Mouse (Mus musculus): ENCODE data around the gene Dcst2.

Dcst2 gene

GRCm38 (mm10) chr3:89332013-89332412 is 29.8 kb upstream of the Dcst2 start:
- DNase-seq (ENCODE audit: low spot score): peak; percentile 59

DNA sequence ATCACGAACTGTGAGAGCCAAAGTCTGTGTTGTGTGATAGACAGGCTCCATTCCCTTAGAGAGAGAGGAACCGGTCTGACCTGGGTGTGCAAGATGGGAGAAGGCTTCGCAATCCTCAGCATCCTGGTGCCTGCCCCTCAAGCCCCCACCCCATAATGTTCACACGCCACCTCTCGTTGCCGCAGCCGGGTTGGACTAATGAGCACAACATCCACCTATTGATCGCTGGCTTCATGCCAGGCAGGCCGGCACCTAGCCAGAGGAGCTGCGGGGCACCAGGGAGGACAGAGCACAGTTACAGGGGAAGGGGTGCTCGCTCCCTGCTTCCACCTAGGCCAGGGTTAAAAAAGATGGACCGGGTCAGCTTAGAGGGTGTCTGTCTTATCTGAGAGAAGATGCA is 29.3 kb upstream of the Dcst2 start:
- DNase-seq (ENCODE audit: low spot score): peak; percentile 84

DNA sequence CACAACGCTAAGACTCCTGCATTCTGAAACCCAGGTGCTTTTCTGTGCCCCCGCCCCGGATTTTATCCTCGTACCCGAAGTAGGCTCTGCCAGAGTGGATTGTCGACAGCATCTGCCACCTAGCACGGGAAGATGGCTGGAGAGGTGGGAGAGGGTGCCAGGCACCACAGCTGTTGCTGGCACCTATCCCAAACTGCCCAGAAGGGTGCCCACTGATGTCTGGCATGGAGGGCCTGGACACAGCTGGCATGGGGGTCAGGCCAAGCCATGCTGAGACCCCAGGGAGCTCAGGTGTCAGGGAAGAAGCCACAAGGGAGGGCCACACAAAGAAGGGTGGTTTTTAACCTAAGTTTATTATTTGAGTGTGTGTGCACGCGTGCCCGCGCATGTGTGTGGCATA is 28.7 kb upstream of the Dcst2 start:
- DNase-seq (ENCODE audit: low spot score): peak; percentile 52

- DNase-seq (ENCODE audit: low spot score): no peak
These were observed 25.2 kb upstream of the Dcst2 start for GRCm38 (mm10) chr3:89336529-89336928.

- no peak for DNase-seq (ENCODE audit: low spot score)
These were observed 24.6 kb upstream of the Dcst2 start for GRCm38 (mm10) chr3:89337062-89337720.

DNA sequence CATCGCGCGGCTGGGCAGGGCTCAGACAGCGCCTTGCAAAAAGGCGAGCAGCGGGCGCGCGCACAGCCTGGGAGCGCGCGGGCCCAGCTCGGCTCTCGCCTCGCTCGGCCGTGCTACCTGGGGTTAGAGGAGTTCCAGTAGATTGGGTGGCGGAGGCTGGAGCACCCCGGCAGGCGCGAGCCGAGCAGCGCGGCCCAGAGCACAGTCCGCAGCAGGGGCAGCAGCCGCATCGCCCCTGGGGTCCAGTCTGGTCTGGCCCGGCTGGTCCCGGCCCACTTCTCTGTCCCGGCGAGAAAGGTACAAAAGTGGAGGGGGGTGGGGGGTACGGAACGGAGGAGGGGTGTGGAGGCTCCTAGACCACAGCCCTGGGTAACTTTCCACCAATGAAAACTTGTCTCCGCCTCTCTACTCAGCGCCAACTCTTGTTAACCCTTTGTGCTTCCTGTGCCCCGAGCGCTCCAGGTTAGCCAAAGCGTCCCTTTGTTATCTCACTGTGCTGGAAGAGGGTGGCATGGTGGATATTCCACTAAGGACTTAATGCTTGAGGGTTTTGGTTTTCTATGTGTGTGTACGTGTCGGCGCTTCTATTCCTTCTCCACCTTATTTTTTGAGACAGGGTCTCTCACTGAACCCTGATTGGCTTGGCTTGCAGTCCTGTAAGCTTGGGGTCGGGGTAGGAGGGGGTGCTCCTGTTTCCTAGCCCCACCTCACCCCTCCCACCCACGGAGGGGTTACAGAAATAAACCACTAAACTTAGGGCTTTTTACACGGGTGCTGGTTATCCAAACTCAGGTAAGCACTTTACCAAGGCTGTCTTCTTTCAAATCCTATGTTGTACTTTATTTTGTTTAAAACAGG is 23.8 kb upstream of the Dcst2 start, which contains the start of gene Efna4:
TSS of gene Efna4 (minus strand) at position 308 of the 858 bp plus-strand sequence.
- DNase-seq (ENCODE audit: low spot score): peak; percentile 60

DNA sequence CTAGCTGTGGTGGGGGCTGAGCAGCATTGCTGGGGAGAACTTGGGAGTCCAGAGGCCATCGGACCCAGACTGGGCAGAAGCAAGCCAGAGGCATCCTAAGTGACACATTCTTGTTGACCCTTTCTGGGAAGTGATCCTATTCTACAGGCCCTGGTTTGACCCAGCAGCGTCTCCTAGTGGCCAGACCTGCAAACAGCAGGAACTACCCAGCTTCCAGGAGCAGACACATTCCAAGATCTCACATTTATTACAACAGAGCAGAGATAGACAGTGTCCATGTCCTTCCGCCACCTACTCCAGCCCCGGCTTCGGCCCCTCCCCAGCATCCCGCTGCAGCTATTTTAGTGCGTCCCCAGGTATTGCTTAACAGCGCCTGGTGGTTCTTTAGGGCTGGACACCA is 22.4 kb upstream of the Dcst2 start:
- peak; percentile 84 for DNase-seq (ENCODE audit: low spot score)

GRCm38 (mm10) chr3:89340465-89340864 is 21.3 kb upstream of the Dcst2 start:
- DNase-seq (ENCODE audit: low spot score): peak; percentile 82

- peak; percentile 69 for DNase-seq (ENCODE audit: low spot score)
These were observed 20.0 kb upstream of the Dcst2 start for GRCm38 (mm10) chr3:89341794-89342193.

DNA sequence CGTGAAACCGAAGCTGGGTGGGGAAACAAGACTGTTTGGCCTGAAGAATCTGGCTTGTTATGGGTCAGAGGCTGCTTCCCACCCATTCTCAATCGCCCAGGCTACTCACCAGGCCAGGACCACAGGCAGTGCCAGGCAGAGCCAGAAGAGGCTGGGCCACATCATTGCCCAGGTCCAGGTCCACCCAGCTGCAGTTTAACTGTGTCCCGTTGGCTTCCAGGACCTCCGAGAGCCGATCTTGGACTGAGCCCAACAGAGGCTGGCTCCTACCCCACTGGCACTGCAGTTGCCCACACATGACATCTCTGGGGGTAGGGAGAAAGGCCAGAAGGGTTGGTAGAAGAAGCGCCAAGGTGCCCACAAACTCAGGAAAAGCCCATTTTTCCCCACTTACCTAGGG is 18.5 kb upstream of the Dcst2 start:
- DNase-seq (ENCODE audit: low spot score): no peak

DNA sequence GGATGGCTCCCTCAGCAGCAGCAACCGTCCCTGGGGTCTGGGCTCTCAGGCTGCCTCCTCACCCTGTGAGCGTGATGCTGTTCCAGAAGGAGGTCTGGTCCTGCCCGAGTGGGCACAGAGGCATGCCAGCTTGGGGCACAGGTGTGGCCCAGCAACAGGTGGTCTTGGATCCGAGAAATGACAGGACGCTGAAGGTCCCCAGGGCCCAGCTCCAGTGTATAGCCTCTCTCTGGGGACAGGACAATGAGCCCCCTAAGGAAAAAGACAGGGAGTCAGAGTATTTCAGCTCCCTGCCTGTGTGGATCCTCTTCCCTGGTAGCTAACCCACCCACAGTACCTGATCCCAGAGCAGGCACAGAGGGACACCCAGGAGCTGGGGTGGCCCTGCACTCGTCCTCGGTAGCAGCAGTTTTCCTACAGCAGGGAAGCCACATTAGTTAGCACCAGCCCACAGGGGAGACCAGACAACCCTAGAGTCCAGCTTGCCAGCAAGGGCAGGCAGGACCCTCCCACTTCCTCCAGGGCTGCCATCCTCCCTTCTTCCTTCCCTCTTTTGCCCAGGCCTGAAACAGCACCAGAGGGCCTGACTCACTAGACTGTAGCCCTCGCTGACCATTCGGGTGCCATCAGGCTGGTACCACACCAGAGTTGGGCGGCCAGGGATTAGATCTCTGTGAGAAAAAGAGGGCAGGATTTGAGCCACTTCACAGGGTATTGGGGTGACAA is 14.8 kb upstream of the Dcst2 start:
- peak; percentile 32 for DNase-seq (ENCODE audit: low spot score)

GRCm38 (mm10) chr3:89347916-89348315 is 13.9 kb upstream of the Dcst2 start:
- DNase-seq (ENCODE audit: low spot score): no peak

- DNase-seq (ENCODE audit: low spot score): peak; percentile 63
These were observed 12.6 kb upstream of the Dcst2 start for GRCm38 (mm10) chr3:89348911-89349868.

DNA sequence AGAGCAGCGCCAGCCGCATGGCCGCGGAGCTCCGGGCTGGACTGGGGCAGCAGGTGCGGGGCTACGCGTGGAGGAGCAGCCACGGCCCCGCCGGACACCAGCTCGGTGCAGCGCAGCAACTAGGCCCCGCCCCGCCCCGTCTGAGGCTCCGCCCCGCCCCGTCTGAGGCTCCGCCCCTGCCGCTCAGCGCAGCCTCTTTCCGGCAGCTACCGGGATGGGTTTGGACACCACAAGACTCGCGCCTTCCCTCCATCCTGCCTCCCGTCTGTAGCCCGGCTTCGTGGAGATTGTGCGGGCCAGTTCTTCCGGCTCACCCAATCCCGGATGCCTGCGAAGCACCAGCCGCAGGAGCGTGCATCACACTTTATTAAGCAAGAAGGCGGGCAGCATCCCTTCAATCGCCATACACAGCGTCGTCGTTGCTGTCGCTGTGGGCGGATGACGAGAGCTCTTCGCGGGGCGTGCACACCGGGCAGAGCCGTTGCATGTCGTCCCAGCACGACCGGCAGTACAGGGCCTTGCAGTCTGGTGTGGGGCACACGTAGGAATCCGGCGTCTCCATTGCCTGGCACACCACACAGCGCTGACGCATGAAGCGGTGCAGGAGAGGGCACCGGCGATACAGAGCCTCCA is 11.8 kb upstream of the Dcst2 start, which contains the start of gene Adam15:
TSS of gene Adam15 (minus strand) at position 128 of the 633 bp plus-strand sequence.
- DNase-seq (ENCODE audit: low spot score): peak; percentile 95

DNA sequence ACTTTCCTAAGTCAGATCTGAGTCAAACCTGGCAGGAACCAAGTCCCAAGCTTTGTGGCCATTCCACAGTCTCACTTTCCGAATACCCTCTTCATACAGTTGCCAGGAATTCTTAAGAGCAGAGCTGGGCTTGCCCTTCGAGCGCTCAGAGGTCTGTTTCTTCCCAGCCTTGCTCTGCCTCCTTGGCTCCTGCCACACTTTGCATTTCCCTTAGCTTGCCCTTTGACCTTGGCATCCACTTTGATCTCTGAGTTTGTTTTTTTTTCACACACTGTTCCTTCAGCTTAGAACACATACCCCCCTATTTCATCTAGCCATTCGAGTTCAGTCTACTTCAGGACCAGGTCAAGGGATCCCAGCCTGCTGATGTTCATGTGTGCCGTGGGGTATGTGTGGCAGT is 10.5 kb upstream of the Dcst2 start:
- DNase-seq (ENCODE audit: low spot score): no peak

GRCm38 (mm10) chr3:89354816-89355511 is 6.8 kb upstream of the Dcst2 start:
- peak; percentile 93 for DNase-seq (ENCODE audit: low spot score)

- DNase-seq (ENCODE audit: low spot score): no peak
These were observed 6.3 kb upstream of the Dcst2 start for GRCm38 (mm10) chr3:89355512-89355902.

DNA sequence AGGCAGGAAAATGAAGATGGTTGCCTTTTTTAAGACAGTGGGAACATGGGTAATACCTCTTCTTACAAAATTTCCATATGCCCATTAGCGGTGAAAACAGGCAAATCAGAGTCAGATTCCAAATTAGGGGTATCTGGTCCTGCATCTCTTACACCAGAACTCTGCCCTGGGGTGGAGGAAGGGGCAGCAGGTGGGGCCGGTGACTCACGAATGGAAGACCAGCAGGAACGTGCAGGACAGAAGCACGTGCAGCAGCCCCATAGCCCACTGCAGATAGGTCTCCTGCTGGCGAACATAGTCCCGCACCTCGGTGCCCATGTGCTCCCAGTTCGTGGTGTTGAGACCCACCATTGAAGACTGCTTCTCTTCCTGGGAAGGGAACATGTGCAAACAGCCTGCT is 5.7 kb upstream of the Dcst2 start:
- peak; percentile 50 for DNase-seq (ENCODE audit: low spot score)

DNA sequence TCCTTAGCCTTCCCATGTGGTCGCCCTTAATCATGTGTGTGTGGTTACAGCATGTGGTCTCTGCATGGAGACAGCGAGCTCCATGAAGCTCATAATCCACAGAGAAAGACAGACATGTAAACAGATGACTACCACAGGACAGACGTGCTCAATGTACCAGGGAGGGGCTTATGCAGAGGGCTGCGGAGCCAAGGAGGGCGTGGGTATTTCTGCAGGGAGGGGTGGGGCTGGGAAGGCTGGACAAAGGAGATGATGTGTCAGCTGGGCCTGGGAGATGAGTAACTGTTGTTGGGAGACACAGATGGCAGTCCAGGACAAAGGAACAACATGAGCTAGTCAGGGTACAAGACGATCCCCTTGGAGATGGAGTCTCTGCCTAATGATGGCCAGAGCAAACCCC is 2.1 kb upstream of the Dcst2 start:
- DNase-seq (ENCODE audit: low spot score): peak; percentile 59

DNA sequence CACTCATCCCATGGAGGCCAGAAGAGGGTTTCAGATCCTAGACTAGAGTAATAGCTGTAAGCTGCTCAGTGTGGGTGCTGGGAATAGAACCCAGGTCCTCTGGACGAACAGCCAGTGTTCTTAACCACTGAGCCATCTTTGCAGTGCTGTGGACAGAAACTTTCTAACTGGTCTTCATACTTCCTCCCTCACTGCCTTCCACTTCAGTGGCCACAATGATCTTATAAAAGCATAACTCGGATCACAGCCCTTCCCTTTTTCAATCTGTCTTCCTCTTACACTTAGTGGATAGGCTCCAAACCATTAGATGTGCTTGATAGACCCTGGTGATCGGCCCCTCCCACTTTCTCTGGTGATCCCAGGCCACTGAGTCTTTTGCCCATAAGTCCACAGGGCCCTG is 1.5 kb upstream of the Dcst2 start:
- DNase-seq (ENCODE audit: low spot score): no peak

Data from MN1 (cell line).